Mouse (Mus musculus) forebrain, embryonic 10.5 days (tissue): Measurements from ENCODE around the gene Rel. TPM values are rescaled to one million over a fixed set of nuclear protein-coding genes. Genes with fewer than 3 reads are reported as not detected.
A peak's percentile ranks its signal among the peaks of the same experiment; 100 is the strongest.
"Not testable (repeated sequence)": the region's sequence is repeated elsewhere in the genome, so short reads cannot be mapped to it uniquely, and the experiment has no call there.

Source experiments
- DNase-seq: peaks from one replicate; pipeline ENCODE4 v3.0.0-alpha.2; 2017; ENCODE audit warnings: low spot score; ENCODE audit errors: extremely low spot score
- H3K27ac ChIP-seq: fragments of 300-500 bp; sonication (generic); 2 replicates; pipeline ENCODE4 v1.5.1; 2016; ENCODE audit warnings: mild to moderate bottlenecking
- H3K27me3 ChIP-seq: fragments of 300-500 bp; sonication (generic); 2 replicates; pipeline ENCODE4 v1.6.1; 2016; ENCODE audit warnings: mild to moderate bottlenecking; ENCODE audit not compliant: poor library complexity, severe bottlenecking
- H3K36me3 ChIP-seq: fragments of 300-500 bp; sonication (generic); replicated peaks from 2 replicates; pipeline ENCODE4 v1.6.1; 2016; ENCODE audit warnings: mild to moderate bottlenecking, moderate library complexity
- H3K4me1 ChIP-seq: fragments of 300-500 bp; sonication (generic); 2 replicates; pipeline ENCODE4 v1.6.1; 2016
- H3K4me3 ChIP-seq: fragments of 300-500 bp; sonication (generic); 2 replicates; pipeline ENCODE4 v1.5.1; 2016; ENCODE audit warnings: mild to moderate bottlenecking, moderate library complexity
- H3K9me3 ChIP-seq: fragments of 300-500 bp; sonication (generic); 2 replicates; pipeline ENCODE4 v1.6.1; 2016; ENCODE audit warnings: mild to moderate bottlenecking, moderate library complexity
- WGBS: fragments of 180-500 bp; shearing (Covaris S2); methylation state at CpG from one replicate; pipeline ENCODE4 v1.1.7; 2016; 5-methylcytosine and 5-hydroxymethylcytosine counted together
- polyA plus RNA-seq: library from polyadenylated mRNA; unstranded; fragments of >200 nt; fragmentation: Nextera tagmentation; extraction: Ambion mirVana; gene quantifications from 2 replicates; pipeline ENCODE4 v1.2.1, GENCODE M21; 2016

The Rel gene
- polyA plus RNA-seq = 0.53 and 0.71 TPM in 2 replicates

- Histone ChIP-seq H3K9me3 (no peaks in the 10 kb centered on the region; the same call in 1 of the 2 replicates), H3K36me3 (no peaks in the 10 kb centered on the region), H3K4me3 (peak within 1 kb of the TSS; percentile 82), H3K27ac (peak within 1 kb of the TSS; percentile 93), H3K4me1 (peaks cover 12% of the 10 kb centered on the region), H3K27me3 (peaks cover 45% of the 10 kb centered on the region)
- peak; percentile 86 for DNase-seq
- under 1% methylated on average over 88 of the region's 88 CpGs for WGBS
These were observed at the start of gene Rel for GRCm38 (mm10) chr11:23770760-23771506. Rel (minus strand) TSS chr11:23770970.

DNA sequence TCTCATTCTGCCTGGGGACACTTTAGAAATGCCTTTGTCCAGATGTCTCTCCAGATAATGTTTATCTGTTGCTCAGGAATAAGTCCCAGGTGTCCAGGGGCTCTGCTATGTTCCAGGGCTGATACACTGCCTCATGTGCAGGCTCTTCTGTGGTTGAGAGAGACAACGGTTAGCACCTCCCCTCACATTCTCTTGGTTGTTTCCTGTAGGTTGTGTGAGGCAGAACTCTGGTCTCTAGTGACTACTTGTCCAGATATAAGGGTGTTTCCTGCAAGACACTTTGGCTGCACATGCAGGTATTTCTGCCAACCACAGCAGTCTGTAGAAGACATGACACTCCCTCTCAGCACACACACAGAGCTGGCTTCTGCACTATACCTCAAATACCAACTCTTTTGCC lies 48.0 kb upstream of the Rel start:
- Histone ChIP-seq H3K4me1 (no peaks in the 10 kb centered on the region), H3K4me3 (no peak overlapping the region), H3K9me3 (peaks cover 9% of the 10 kb centered on the region; the same call in 1 of the 2 replicates), H3K36me3 (no peaks in the 10 kb centered on the region), H3K27me3 (no peaks in the 10 kb centered on the region), H3K27ac (no peak overlapping the region)
- DNase-seq = no peak
- 85% methylated on average over 1 of the region's 1 CpGs for WGBS

DNA sequence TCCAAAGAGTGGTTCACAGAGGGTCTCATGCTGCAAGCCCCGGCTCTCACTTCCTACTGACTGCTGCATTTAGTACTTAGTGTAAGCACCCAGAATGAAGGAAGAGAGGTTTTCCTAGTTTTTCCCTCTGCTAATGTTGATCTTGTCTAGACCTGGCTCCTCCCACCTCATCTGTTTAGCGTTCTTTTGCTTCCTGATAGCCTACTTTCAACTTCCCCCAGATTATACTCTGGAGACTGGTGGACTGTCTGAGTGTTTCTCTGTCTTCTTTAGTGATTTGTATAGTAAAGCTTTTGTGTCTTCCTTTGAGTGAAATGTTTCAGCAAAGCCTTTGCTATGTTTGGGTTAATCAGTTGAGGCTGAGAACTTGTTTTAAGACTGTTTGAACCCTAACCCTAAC lies 40.0 kb upstream of the Rel start:
- Histone ChIP-seq H3K9me3 (no peaks in the 10 kb centered on the region), H3K4me1 (no peaks in the 10 kb centered on the region), H3K36me3 (no peaks in the 10 kb centered on the region), H3K4me3 (no peak overlapping the region), H3K27ac (no peak overlapping the region), H3K27me3 (no peaks in the 10 kb centered on the region)
- WGBS = 71% methylated on average over 2 of the region's 2 CpGs
- DNase-seq = no peak

- no peaks in the 10 kb centered on the region for H3K9me3 ChIP-seq
- H3K36me3 ChIP-seq = no peaks in the 10 kb centered on the region
- H3K27me3 ChIP-seq = no peaks in the 10 kb centered on the region
- no peaks in the 10 kb centered on the region for H3K4me1 ChIP-seq
- 74% methylated on average over 3 of the region's 3 CpGs for WGBS
- H3K4me3 ChIP-seq = no peak overlapping the region
- H3K27ac ChIP-seq = no peak overlapping the region
- no peak for DNase-seq
These were observed 34.9 kb upstream of the Rel start for GRCm38 (mm10) chr11:23805716-23806115.

DNA sequence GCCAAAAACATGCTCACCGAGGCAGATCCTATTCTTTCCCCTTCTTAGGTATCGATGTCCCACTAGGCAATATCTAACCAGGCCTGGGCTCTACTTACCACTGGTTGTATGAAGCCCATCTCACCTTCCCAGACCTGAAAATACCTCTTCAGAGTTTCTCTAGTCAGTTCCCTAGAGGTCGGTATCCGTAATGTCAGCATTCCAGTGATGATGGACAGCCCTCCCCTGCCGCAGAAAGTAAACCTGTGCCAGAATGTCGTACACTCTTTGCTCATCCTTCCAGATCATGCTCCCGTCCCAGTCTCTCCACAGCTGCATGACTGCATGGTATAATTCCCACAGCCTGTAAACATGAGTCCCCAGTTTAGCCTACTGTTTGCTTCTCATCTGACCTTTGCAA lies 32.4 kb upstream of the Rel start:
- 87% methylated on average over 7 of the region's 7 CpGs for WGBS

DNA sequence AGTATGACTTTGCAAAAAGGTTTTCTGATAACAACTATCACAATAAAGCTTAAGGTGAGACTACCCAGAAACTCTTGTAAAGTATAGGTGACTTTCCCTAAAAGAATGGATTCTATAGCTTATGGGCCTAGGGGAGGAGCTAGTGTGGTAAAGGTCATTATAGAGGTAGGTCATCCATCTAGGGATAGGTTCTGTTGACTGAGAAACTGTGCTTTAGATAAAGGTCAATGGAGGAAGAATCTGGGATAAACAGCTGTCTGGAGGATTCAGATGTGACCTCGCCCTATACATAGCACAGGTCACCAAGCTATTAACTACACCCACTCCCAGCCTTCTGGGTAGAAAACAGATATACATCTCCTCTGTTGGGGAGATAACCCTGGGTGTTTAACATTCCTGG lies 31.5 kb upstream of the Rel start:
- Histone ChIP-seq H3K4me1 (no peaks in the 10 kb centered on the region), H3K4me3 (no peak overlapping the region), H3K27me3 (no peaks in the 10 kb centered on the region), H3K36me3 (no peaks in the 10 kb centered on the region), H3K27ac (no peak overlapping the region), H3K9me3 (no peaks in the 10 kb centered on the region)
- DNase-seq = no peak
- WGBS = 95% methylated on average over 1 of the region's 1 CpGs

More for the DNA sequence above, 32.4 kb upstream of the Rel start:
- Histone ChIP-seq H3K4me1 (no peaks in the 10 kb centered on the region), H3K9me3 (no peaks in the 10 kb centered on the region), H3K4me3 (no peak overlapping the region), H3K36me3 (no peaks in the 10 kb centered on the region), H3K27me3 (no peaks in the 10 kb centered on the region), H3K27ac (no peak overlapping the region)
- DNase-seq = no peak

GRCm38 (mm10) chr11:23801851-23802250 lies 31.1 kb upstream of the Rel start:
- 83% methylated on average over 7 of the region's 7 CpGs for WGBS
- H3K4me3 ChIP-seq = no peak overlapping the region
- DNase-seq = no peak
- no peaks in the 10 kb centered on the region for H3K9me3 ChIP-seq
- no peaks in the 10 kb centered on the region for H3K4me1 ChIP-seq
- no peak overlapping the region for H3K27ac ChIP-seq
- H3K36me3 ChIP-seq = no peaks in the 10 kb centered on the region
- no peaks in the 10 kb centered on the region for H3K27me3 ChIP-seq

- WGBS = 86% methylated on average over 5 of the region's 5 CpGs
These were observed 12.9 kb upstream of the Rel start for GRCm38 (mm10) chr11:23783677-23784076.

DNA sequence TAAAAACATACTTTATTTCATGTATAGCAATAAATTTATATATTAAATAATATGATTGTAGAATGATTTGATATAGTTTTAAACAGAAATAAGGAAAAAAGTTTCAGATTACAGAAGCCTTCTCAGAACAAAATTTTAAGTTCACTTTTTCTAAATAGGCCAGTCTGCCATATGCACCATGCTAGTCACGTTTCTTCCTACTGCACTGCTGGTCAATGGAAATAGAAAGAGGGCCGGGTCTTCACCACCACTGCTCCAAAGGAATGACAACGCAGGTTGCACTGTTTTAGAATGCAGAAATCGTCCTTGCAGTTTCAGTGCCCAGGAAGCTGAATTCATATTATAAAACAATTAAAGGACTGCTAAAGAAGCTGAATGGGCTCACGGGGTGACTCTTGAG lies 12.3 kb upstream of the Rel start:
- H3K4me3 ChIP-seq = no peak overlapping the region
- H3K36me3 ChIP-seq = no peaks in the 10 kb centered on the region
- DNase-seq = no peak
- 85% methylated on average over 5 of the region's 5 CpGs for WGBS
- no peak overlapping the region for H3K27ac ChIP-seq
- H3K9me3 ChIP-seq = no peaks in the 10 kb centered on the region
- no peaks in the 10 kb centered on the region for H3K4me1 ChIP-seq
- no peaks in the 10 kb centered on the region for H3K27me3 ChIP-seq

More at GRCm38 (mm10) chr11:23783677-23784076, 12.9 kb upstream of the Rel start:
- not testable (repeated sequence) for H3K27me3 ChIP-seq, H3K36me3 ChIP-seq, H3K9me3 ChIP-seq, DNase-seq, H3K27ac ChIP-seq, H3K4me3 ChIP-seq, H3K4me1 ChIP-seq

- Histone ChIP-seq H3K27me3 (no peaks in the 10 kb centered on the region), H3K4me1 (no peaks in the 10 kb centered on the region), H3K36me3 (no peaks in the 10 kb centered on the region), H3K4me3 (no peak overlapping the region), H3K9me3 (no peaks in the 10 kb centered on the region), H3K27ac (no peak overlapping the region)
- WGBS = 90% methylated on average over 3 of the region's 3 CpGs
- no peak for DNase-seq
These were observed 11.3 kb upstream of the Rel start for GRCm38 (mm10) chr11:23782038-23782437.

DNA sequence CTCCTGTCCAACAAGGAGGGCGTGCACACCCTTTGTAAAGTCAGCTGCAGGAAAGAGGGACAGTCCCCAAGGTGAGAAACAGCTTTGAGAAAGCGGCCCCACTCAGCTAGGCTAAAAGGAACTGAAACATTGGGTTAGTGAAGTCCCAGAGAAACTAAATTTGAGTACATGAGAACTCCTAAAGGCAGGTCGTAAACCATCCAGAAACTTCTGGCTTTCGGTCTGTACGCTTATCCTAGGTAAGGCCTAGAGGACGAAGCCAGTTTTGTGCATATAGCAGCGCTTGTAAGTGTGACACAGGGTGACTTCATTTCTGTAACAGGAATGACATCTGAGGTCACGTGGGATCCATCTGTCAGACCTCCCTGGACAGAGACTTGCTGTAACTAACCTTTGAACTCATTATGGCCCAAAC lies 8.0 kb upstream of the Rel start:
- H3K27me3 ChIP-seq = peaks cover 2% of the 10 kb centered on the region; the same call in 1 of the 2 replicates
- H3K4me3 ChIP-seq = no peak overlapping the region
- no peaks in the 10 kb centered on the region; the same call in 1 of the 2 replicates for H3K9me3 ChIP-seq
- no peak overlapping the region for H3K27ac ChIP-seq
- no peaks in the 10 kb centered on the region for H3K36me3 ChIP-seq
- no peaks in the 10 kb centered on the region for H3K4me1 ChIP-seq
- WGBS = 91% methylated on average over 8 of the region's 8 CpGs
- DNase-seq = no peak

- Histone ChIP-seq H3K9me3 (no peaks in the 10 kb centered on the region; the same call in 1 of the 2 replicates), H3K27me3 (peaks cover 45% of the 10 kb centered on the region), H3K4me3 (no peak overlapping the region), H3K36me3 (no peaks in the 10 kb centered on the region), H3K4me1 (peaks cover 12% of the 10 kb centered on the region), H3K27ac (no peak overlapping the region)
- WGBS = 42% methylated on average over 1 of the region's 1 CpGs
- no peak for DNase-seq
These were observed 1.7 kb upstream of the Rel start for GRCm38 (mm10) chr11:23772471-23772870.

GRCm38 (mm10) chr11:23771507-23772097 lies 832 bp upstream of the Rel start:
- DNase-seq = no peak
- peak overlapping the region; percentile 93 for H3K27ac ChIP-seq

More at GRCm38 (mm10) chr11:23771507-23772097, 832 bp upstream of the Rel start:
- peaks cover 45% of the 10 kb centered on the region for H3K27me3 ChIP-seq
- no peaks in the 10 kb centered on the region; the same call in 1 of the 2 replicates for H3K9me3 ChIP-seq
- peak overlapping the region; percentile 82 for H3K4me3 ChIP-seq
- no peaks in the 10 kb centered on the region for H3K36me3 ChIP-seq
- peaks cover 12% of the 10 kb centered on the region for H3K4me1 ChIP-seq
- 6% methylated on average over 21 of the region's 21 CpGs for WGBS
